Mouse (Mus musculus) heart, postnatal 36 days (tissue): ENCODE data around the gene Mtg2. TPM values are rescaled to one million over a fixed set of nuclear protein-coding genes. Genes with fewer than 3 reads are reported as not detected.
A peak's percentile ranks its signal among the peaks of the same experiment; 100 is the strongest.

Experiments used
- DNase-seq, 2 experiments: peaks; one replicate each; pipeline ENCODE4 v3.0.0; 2021 to 2022
- intact Hi-C: fragments of 180-260 bp; cut with DNase I; formaldehyde crosslinking; loops from one replicate; pipeline ENCODE4 v1.15.1; 2025
- total RNA-seq, 2 experiments: library from RNA; stranded (reverse); gene quantifications; 2 replicates each; pipeline ENCODE4 v1.2.3; 2021

Mtg2 gene
- total RNA-seq, 2 experiments from 2014 or later: 27.1 to 30.0 TPM

- DNase-seq: peak; percentile 80 to 88
- intact Hi-C loops: loop anchor here (1.0 kb wide), 1 partner anchor 134 kb away; no protein-coding TSS in a partner anchor
Measured at GRCm38 (mm10) chr2:180050986-180051385, 19.4 kb upstream of the Mtg2 start.

GRCm38 (mm10) chr2:180051986-180052733 is 18.2 kb upstream of the Mtg2 start:
- peak in 1 of 2 experiments; percentile 23 for DNase-seq

GRCm38 (mm10) chr2:180053001-180053400 is 17.4 kb upstream of the Mtg2 start:
- DNase-seq: no peak
- intact Hi-C loops: no loop called here

More at GRCm38 (mm10) chr2:180051986-180052733, 18.2 kb upstream of the Mtg2 start:
- intact Hi-C loops: loop anchor here (1.0 kb wide), 1 partner anchor 135 kb away; no protein-coding TSS in a partner anchor

GRCm38 (mm10) chr2:180063338-180064131 is 6.9 kb upstream of the Mtg2 start:
- intact Hi-C loops: no loop called here
- DNase-seq: no peak

- no peak for DNase-seq
- intact Hi-C loops: loop anchor here (2.0 kb wide), 1 partner anchor 49 kb away; the partner anchor contains the start of gene Osbpl2
Measured at GRCm38 (mm10) chr2:180069770-180070480, 463 bp upstream of the Mtg2 start.

- DNase-seq: no peak
- intact Hi-C loops: loop anchor here (2.0 kb wide), 1 partner anchor 47 kb away; the partner anchor contains the start of gene Osbpl2
Measured at GRCm38 (mm10) chr2:180071671-180072070, 1.3 kb downstream of the Mtg2 start.

GRCm38 (mm10) chr2:180072886-180073285 is 2.5 kb downstream of the Mtg2 start:
- intact Hi-C loops: no loop called here
- DNase-seq: no peak

- intact Hi-C loops: no loop called here
- DNase-seq: no peak
Measured at GRCm38 (mm10) chr2:180077622-180078021, 7.2 kb downstream of the Mtg2 start.

- intact Hi-C loops: no loop called here
- no peak for DNase-seq
Measured at GRCm38 (mm10) chr2:180080680-180081079, 10.3 kb downstream of the Mtg2 start.

- intact Hi-C loops: no loop called here
- no peak for DNase-seq
Measured at GRCm38 (mm10) chr2:180083063-180083462, 12.7 kb downstream of the Mtg2 start.

GRCm38 (mm10) chr2:180084565-180084964 is 14.2 kb downstream of the Mtg2 start:
- intact Hi-C loops: no loop called here
- DNase-seq: no peak

GRCm38 (mm10) chr2:180085926-180086636 is 15.7 kb downstream of the Mtg2 start:
- intact Hi-C loops: no loop called here
- DNase-seq: no peak

GRCm38 (mm10) chr2:180086637-180087027 is 16.2 kb downstream of the Mtg2 start:
- intact Hi-C loops: no loop called here
- no peak for DNase-seq

- intact Hi-C loops: no loop called here
- no peak for DNase-seq
Measured at GRCm38 (mm10) chr2:180087472-180087871, 17.1 kb downstream of the Mtg2 start.

- intact Hi-C loops: no loop called here
- DNase-seq: no peak
Measured at GRCm38 (mm10) chr2:180090285-180090684, 19.9 kb downstream of the Mtg2 start.

- no peak for DNase-seq
Measured at GRCm38 (mm10) chr2:180095711-180096110, 25.3 kb downstream of the Mtg2 start.

GRCm38 (mm10) chr2:180097585-180097984 is 27.2 kb downstream of the Mtg2 start:
- DNase-seq: no peak
- intact Hi-C loops: no loop called here

More at GRCm38 (mm10) chr2:180095711-180096110, 25.3 kb downstream of the Mtg2 start:
- intact Hi-C loops: no loop called here

GRCm38 (mm10) chr2:180098167-180098566 is 27.8 kb downstream of the Mtg2 start:
- no peak for DNase-seq
- intact Hi-C loops: no loop called here

- intact Hi-C loops: no loop called here
- no peak for DNase-seq
Measured at GRCm38 (mm10) chr2:180099529-180099928, 29.1 kb downstream of the Mtg2 start.
